Mouse (Mus musculus) liver, embryonic 15.5 days (tissue): Measurements from ENCODE around the gene Atad2b. TPM values are rescaled to one million over a fixed set of nuclear protein-coding genes. Genes with fewer than 3 reads are reported as not detected.

Experiments used
- ATAC-seq: fragments of 200-750 bp; cut with Nextera tagmentation; 2 replicates; pipeline ENCODE4 v1.8.0; 2017; ENCODE audit warnings: moderate number of reproducible peaks, mild to moderate bottlenecking, moderate library complexity; ENCODE audit not compliant: insufficient read depth
- H3K27ac ChIP-seq: fragments of 300-500 bp; sonication (generic); replicated peaks from 2 replicates; pipeline ENCODE4 v1.5.1; 2015; ENCODE audit warnings: mild to moderate bottlenecking, inconsistent platforms
- H3K27me3 ChIP-seq: fragments of 300-500 bp; sonication (generic); 2 replicates; pipeline ENCODE4 v1.6.1; 2015; ENCODE audit warnings: mild to moderate bottlenecking, inconsistent platforms
- H3K36me3 ChIP-seq: fragments of 300-500 bp; sonication (generic); replicated peaks from 2 replicates; pipeline ENCODE4 v1.6.1; 2015; ENCODE audit warnings: moderate library complexity, mild to moderate bottlenecking, inconsistent platforms
- H3K4me1 ChIP-seq: fragments of 300-500 bp; sonication (generic); replicated peaks from 2 replicates; pipeline ENCODE4 v1.6.1; 2015; ENCODE audit warnings: inconsistent platforms
- H3K4me2 ChIP-seq: fragments of 300-500 bp; sonication (generic); 2 replicates; pipeline ENCODE4 v1.6.1; 2015; ENCODE audit warnings: moderate library complexity, mild to moderate bottlenecking, inconsistent platforms
- H3K4me3 ChIP-seq: fragments of 300-500 bp; sonication (generic); replicated peaks from 2 replicates; pipeline ENCODE4 v1.5.1; 2015; ENCODE audit warnings: mild to moderate bottlenecking, inconsistent platforms
- H3K9ac ChIP-seq: fragments of 300-500 bp; sonication (generic); 2 replicates; pipeline ENCODE4 v1.6.1; 2015; ENCODE audit warnings: moderate library complexity, mild to moderate bottlenecking, inconsistent platforms
- H3K9me3 ChIP-seq: fragments of 300-500 bp; sonication (generic); replicated peaks from 2 replicates; pipeline ENCODE4 v1.6.1; 2016; ENCODE audit warnings: inconsistent platforms
- WGBS: fragments of 180-500 bp; shearing (Covaris S2); methylation state at CpG from one replicate; pipeline ENCODE4 v1.1.7; 2015; ENCODE audit warnings: mixed read lengths; ENCODE audit not compliant: insufficient replicate concordance; 5-methylcytosine and 5-hydroxymethylcytosine counted together
- polyA plus RNA-seq: library from polyadenylated mRNA; unstranded; fragments of >200 nt; fragmentation: Nextera tagmentation; extraction: Ambion mirVana; gene quantifications from 2 replicates; pipeline ENCODE4 v1.2.1, GENCODE M21; 2015

Gene Atad2b
- polyA plus RNA-seq: 5.0 and 6.0 TPM in 2 replicates

GRCm38 (mm10) chr12:4916994-4917804 lies at the start of gene Atad2b:
Gene Atad2b, plus strand, starts transcription at chr12:4917353.
- under 1% methylated on average over 87 of the region's 89 CpGs for WGBS
- peak within 1 kb of the TSS; percentile 91 for H3K4me2 ChIP-seq
- H3K36me3 ChIP-seq: no peaks in the 10 kb centered on the region
- H3K27ac ChIP-seq: peak within 1 kb of the TSS; percentile 94
- peak; percentile 95 for ATAC-seq
- no peaks in the 10 kb centered on the region for H3K9me3 ChIP-seq
- H3K9ac ChIP-seq: peak within 1 kb of the TSS; percentile 99
- peaks cover 27% of the 10 kb centered on the region for H3K4me1 ChIP-seq
- peak within 1 kb of the TSS; percentile 75 for H3K4me3 ChIP-seq
- H3K27me3 ChIP-seq: no peaks in the 10 kb centered on the region

- Histone ChIP-seq H3K27me3 (no peaks in the 10 kb centered on the region), H3K4me2 (0 out of 2 replicates have a peak overlapping the region, but pooled peaks have one; percentile 18), H3K9me3 (no peaks in the 10 kb centered on the region), H3K4me3 (no peak overlapping the region), H3K4me1 (peaks cover 41% of the 10 kb centered on the region), H3K27ac (peak overlapping the region; percentile 53; the same call in 1 of the 2 replicates), H3K36me3 (peaks cover 83% of the 10 kb centered on the region), H3K9ac (no peak overlapping the region)
- no peak for ATAC-seq
- 85% methylated on average over 8 of the region's 8 CpGs for WGBS
Observed at GRCm38 (mm10) chr12:4868924-4869323, 48.2 kb upstream of the Atad2b start.

- no peaks in the 10 kb centered on the region for H3K9me3 ChIP-seq
- no peaks in the 10 kb centered on the region for H3K27me3 ChIP-seq
- WGBS: 85% methylated on average over 5 of the region's 5 CpGs
- 0 out of 2 replicates have a peak overlapping the region, but pooled peaks have one; percentile 77 for H3K9ac ChIP-seq
- H3K36me3 ChIP-seq: peaks cover 60% of the 10 kb centered on the region
- no peak for ATAC-seq
- peak overlapping the region; percentile 98 for H3K27ac ChIP-seq
- H3K4me3 ChIP-seq: peak overlapping the region; percentile 63
- H3K4me2 ChIP-seq: peak overlapping the region; percentile 79
- peaks cover 57% of the 10 kb centered on the region for H3K4me1 ChIP-seq
Observed at GRCm38 (mm10) chr12:4871260-4871659, 45.9 kb upstream of the Atad2b start.

DNA sequence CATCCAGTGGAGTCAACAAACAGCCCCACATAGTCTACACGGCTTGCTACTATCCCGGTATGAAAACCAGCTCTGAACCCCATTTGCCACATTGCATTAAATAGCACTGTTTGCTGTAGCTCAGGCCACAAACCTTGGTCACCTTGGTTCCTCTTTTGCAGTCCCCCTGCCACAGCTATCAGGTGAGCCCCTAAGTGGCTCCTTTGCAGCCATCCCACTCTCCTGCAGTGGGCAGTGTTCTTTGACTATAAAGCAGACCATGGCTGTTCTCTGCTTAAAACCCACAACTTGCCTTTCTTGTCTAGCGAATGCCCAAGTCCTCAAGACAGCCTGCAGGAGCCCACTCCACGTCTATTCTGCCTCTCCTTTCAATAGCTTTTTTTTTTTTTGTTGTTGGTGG lies 44.9 kb upstream of the Atad2b start:
- Histone ChIP-seq H3K27ac (peak overlapping the region; percentile 98), H3K36me3 (peaks cover 50% of the 10 kb centered on the region), H3K27me3 (no peaks in the 10 kb centered on the region), H3K9me3 (no peaks in the 10 kb centered on the region), H3K4me1 (peaks cover 57% of the 10 kb centered on the region), H3K4me2 (peak overlapping the region; percentile 79), H3K9ac (peak overlapping the region; percentile 77), H3K4me3 (peak overlapping the region; percentile 63)
- ATAC-seq: peak; percentile 18; the same call in 1 of the 2 replicates
- WGBS: 35% methylated on average over 4 of the region's 4 CpGs

GRCm38 (mm10) chr12:4872983-4873477 lies 44.1 kb upstream of the Atad2b start:
- peak overlapping the region; percentile 63 for H3K4me3 ChIP-seq
- peak overlapping the region; percentile 77 for H3K9ac ChIP-seq
- peaks cover 42% of the 10 kb centered on the region for H3K36me3 ChIP-seq
- peak overlapping the region; percentile 79 for H3K4me2 ChIP-seq
- 22% methylated on average over 5 of the region's 5 CpGs for WGBS
- H3K4me1 ChIP-seq: peaks cover 57% of the 10 kb centered on the region
- peak; percentile 88 for ATAC-seq
- no peaks in the 10 kb centered on the region for H3K9me3 ChIP-seq
- peak overlapping the region; percentile 98 for H3K27ac ChIP-seq
- no peaks in the 10 kb centered on the region for H3K27me3 ChIP-seq

GRCm38 (mm10) chr12:4873531-4873930 lies 43.6 kb upstream of the Atad2b start:
- WGBS: 24% methylated on average over 6 of the region's 6 CpGs
- H3K27me3 ChIP-seq: no peaks in the 10 kb centered on the region
- H3K9me3 ChIP-seq: no peaks in the 10 kb centered on the region
- peaks cover 42% of the 10 kb centered on the region for H3K36me3 ChIP-seq
- peak overlapping the region; percentile 63 for H3K4me3 ChIP-seq
- peak; percentile 13 for ATAC-seq
- H3K4me1 ChIP-seq: peaks cover 61% of the 10 kb centered on the region
- H3K9ac ChIP-seq: peak overlapping the region; percentile 77
- H3K4me2 ChIP-seq: peak overlapping the region; percentile 79
- peak overlapping the region; percentile 98 for H3K27ac ChIP-seq

DNA sequence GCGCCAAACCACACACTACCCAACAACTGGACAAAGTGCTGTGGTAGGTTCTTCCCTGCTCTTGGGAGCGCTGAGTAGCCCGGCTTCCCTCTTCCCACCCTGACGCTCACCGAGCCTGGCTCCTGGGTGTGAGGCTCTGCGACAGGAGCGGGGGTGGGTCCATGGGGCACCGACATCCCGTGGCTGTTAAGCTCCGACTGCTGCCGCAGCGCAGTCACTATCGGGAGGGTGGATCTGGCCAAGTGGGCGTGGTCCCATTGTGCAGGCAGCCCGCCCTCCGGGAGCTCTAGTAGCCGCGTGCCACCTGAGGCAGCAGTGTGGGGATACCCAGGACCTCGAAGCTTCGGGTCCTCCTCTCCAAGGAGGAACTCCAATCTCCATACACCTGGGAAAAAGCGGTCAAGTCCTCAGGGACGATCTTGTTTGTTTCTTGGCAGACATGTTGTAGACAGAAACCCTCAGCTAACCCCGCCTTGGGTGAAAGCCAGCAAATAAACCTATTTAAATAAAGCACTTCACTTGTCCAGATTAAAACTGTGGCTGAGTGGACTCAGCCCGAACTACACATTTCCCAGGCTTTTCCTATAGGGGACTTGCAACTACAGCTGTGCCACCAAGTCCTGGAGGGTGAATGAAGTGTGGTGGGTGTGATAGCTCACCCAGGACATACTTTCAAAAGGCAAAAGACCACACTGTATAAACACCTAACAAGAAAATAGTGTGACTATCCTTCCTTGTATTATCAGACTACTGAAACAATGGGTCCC lies 42.8 kb upstream of the Atad2b start, which contains the start of gene Mfsd2b:
TSS of gene Mfsd2b (minus strand) at position 199 of the 767 bp plus-strand sequence.
- Histone ChIP-seq H3K9ac (peak within 1 kb of the TSS; percentile 77), H3K9me3 (no peaks in the 10 kb centered on the region), H3K4me3 (peak within 1 kb of the TSS; percentile 63), H3K36me3 (peaks cover 41% of the 10 kb centered on the region), H3K4me1 (peaks cover 54% of the 10 kb centered on the region), H3K27ac (peak within 1 kb of the TSS; percentile 98), H3K4me2 (peak within 1 kb of the TSS; percentile 79), H3K27me3 (no peaks in the 10 kb centered on the region)
- WGBS: 1% methylated on average over 24 of the region's 24 CpGs
- peak; percentile 82 for ATAC-seq

DNA sequence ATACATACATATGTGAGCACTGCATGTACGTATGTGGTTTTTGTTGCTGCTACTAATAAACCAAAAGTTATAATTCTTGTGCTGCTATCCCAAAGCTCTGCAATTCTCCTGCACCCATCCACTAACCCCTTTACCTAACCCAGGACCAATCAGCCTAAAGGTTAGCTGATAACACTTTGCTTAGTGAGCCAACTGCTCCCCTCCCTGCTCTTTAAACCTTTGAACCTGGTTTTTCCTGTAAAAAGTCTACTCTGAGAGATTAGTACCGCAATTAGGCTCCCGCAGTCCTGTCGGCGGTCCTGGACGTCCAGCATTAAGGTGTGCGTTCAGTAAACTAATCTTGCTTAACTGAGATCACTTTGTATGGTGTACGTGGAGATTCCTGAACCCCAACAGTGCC lies 41.5 kb upstream of the Atad2b start:
- no peak for ATAC-seq
- Histone ChIP-seq H3K4me3 (no peak overlapping the region), H3K9me3 (no peaks in the 10 kb centered on the region), H3K36me3 (peaks cover 40% of the 10 kb centered on the region), H3K9ac (no peak overlapping the region), H3K4me2 (0 out of 2 replicates have a peak overlapping the region, but pooled peaks have one; percentile 4), H3K4me1 (peaks cover 42% of the 10 kb centered on the region), H3K27ac (no peak overlapping the region; the same call in 1 of the 2 replicates), H3K27me3 (no peaks in the 10 kb centered on the region)
- WGBS: 66% methylated on average over 8 of the region's 8 CpGs

DNA sequence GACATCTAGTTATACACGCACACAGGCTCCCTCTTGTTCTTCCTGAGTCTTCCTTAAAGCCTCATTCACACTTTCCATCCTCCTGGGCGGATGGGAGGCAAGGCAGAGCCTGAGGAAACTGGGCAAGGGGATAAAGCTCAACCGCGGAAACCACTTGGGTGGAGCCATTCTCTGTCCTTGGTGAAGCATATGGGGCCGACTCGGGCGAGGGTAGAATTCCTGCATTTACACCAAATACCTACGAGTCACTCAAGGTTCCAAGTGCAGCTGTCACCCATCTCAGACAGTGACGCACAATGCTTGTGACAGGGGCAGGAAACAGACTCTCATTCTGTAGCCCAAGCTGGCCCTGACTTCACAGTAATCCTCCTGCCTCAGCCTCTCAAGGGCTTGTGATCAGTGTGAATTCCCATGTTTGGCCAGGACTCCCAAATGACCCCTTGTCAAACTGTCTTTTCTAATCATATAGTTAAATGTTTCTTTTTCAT lies 38.8 kb upstream of the Atad2b start:
- Histone ChIP-seq H3K27me3 (no peaks in the 10 kb centered on the region), H3K36me3 (peaks cover 44% of the 10 kb centered on the region), H3K4me2 (no peak overlapping the region), H3K27ac (peak overlapping the region; percentile 48; the same call in 1 of the 2 replicates), H3K9me3 (no peaks in the 10 kb centered on the region), H3K4me1 (peaks cover 24% of the 10 kb centered on the region), H3K4me3 (no peak overlapping the region), H3K9ac (no peak overlapping the region)
- WGBS: 50% methylated on average over 9 of the region's 9 CpGs
- no peak for ATAC-seq

GRCm38 (mm10) chr12:4879048-4879447 lies 38.1 kb upstream of the Atad2b start:
- ATAC-seq: no peak
- H3K4me3 ChIP-seq: no peak overlapping the region
- H3K9ac ChIP-seq: no peak overlapping the region
- no peak overlapping the region for H3K4me2 ChIP-seq
- peaks cover 24% of the 10 kb centered on the region for H3K4me1 ChIP-seq
- H3K27me3 ChIP-seq: no peaks in the 10 kb centered on the region
- no peaks in the 10 kb centered on the region for H3K9me3 ChIP-seq
- peaks cover 49% of the 10 kb centered on the region for H3K36me3 ChIP-seq
- H3K27ac ChIP-seq: no peak overlapping the region
- WGBS: 83% methylated on average over 5 of the region's 5 CpGs
